19 mouse cellular contexts compared by ENCODE assay signal in genomic region chr5:117417442-117417841, GRCm38 (mm10). TPM values are rescaled to one million over a fixed set of nuclear protein-coding genes. Genes with fewer than 3 reads are reported as not detected.
DNase-seq lines count a peak whose midpoint lies in the region; ATAC-seq and TF ChIP-seq lines count a peak whose summit lies in the region.
"Had no signal": no experiment of that assay in that cellular context is flagged by ENCODE, and none has a peak within 500 bp of the region (broad histone marks: within the 10 kb centered on the region; RNA-seq: fewer than 3 reads in every experiment).

No protein-coding gene starts in this region.

- H3K9me3 ChIP-seq in hindbrain, embryonic 13.5 days: no peaks in the 10 kb centered on the region
- H3K9me3 ChIP-seq in hindbrain, embryonic 11.5 days (ENCODE audit: control insufficient read depth, low read length): no peaks in the 10 kb centered on the region
- H3K9me3 ChIP-seq in liver, postnatal 0 days (ENCODE audit: low read length): no peaks in the 10 kb centered on the region
- H3K9me3 ChIP-seq in heart, embryonic 11.5 days (replicated peaks; ENCODE audit: control insufficient read depth, low read length): no peaks in the 10 kb centered on the region
- H3K9me3 ChIP-seq: embryonic facial prominence, embryonic 13.5 days; forebrain, embryonic 15.5 days; heart, embryonic 12.5 days; hindbrain, embryonic 12.5 days had no signal

- TF ChIP-seq EP300 in liver, postnatal 0 days (IDR thresholded peaks at IDR 0.05; ENCODE audit: low read depth): no peak

- no peak for DNase-seq in hindbrain, embryonic 11.5 days (ENCODE audit: low spot score)
- peak; percentile 23 for DNase-seq in lung, postnatal 36 days
- DNase-seq in lung, postnatal 25 days (ENCODE audit: low spot score): no peak
- no peak for DNase-seq in liver, postnatal 0 days
- no peak for DNase-seq in B cell, adult 2 months
- no peak for DNase-seq in thymus, adult 18-20 months
- DNase-seq: adrenal gland, adult 2 months; adrenal gland, postnatal 25 days; cerebellum, adult 2 months; cerebellum, postnatal 10 days; gastrocnemius, postnatal 10 days; heart, adult 2 months had no signal

- H3K27ac ChIP-seq in hindbrain, embryonic 13.5 days: no peak overlapping the region
- no peak overlapping the region for H3K27ac ChIP-seq in hindbrain, embryonic 11.5 days (ENCODE audit: low read depth, low read length)
- no peak overlapping the region for H3K27ac ChIP-seq in liver, postnatal 0 days (ENCODE audit: low read depth)
- H3K27ac ChIP-seq in heart, embryonic 11.5 days (ENCODE audit: low read depth, low read length): no peak overlapping the region
- H3K27ac ChIP-seq: embryonic facial prominence, embryonic 13.5 days; forebrain, embryonic 15.5 days; heart, adult 2 months; hindbrain, embryonic 12.5 days; hindbrain, postnatal 0 days had no signal

- H3K4me1 ChIP-seq in hindbrain, embryonic 13.5 days (replicated peaks): peaks cover 25% of the 10 kb centered on the region
- peaks cover 3% of the 10 kb centered on the region; the same call in 1 of the 2 replicates for H3K4me1 ChIP-seq in hindbrain, embryonic 11.5 days (replicated peaks; ENCODE audit: control insufficient read depth, insufficient read depth, low read length)
- H3K4me1 ChIP-seq in liver, postnatal 0 days (ENCODE audit: insufficient read depth): peaks cover 4% of the 10 kb centered on the region; the same call in 1 of the 2 replicates
- no peaks in the 10 kb centered on the region for H3K4me1 ChIP-seq in heart, embryonic 11.5 days (ENCODE audit: control insufficient read depth, insufficient read depth, low read length)

- no peaks in the 10 kb centered on the region for H3K27me3 ChIP-seq in hindbrain, embryonic 13.5 days
- H3K27me3 ChIP-seq in hindbrain, embryonic 11.5 days (ENCODE audit: control insufficient read depth, insufficient read depth, low read length): peaks cover 3% of the 10 kb centered on the region
- H3K27me3 ChIP-seq in liver, postnatal 0 days (ENCODE audit: insufficient read depth, low read length): peaks cover 38% of the 10 kb centered on the region
- peaks cover 44% of the 10 kb centered on the region for H3K27me3 ChIP-seq in heart, embryonic 11.5 days (ENCODE audit: control insufficient read depth, insufficient read depth, low read length)
- H3K27me3 ChIP-seq: forebrain, embryonic 15.5 days had no signal

- WGBS in hindbrain, embryonic 13.5 days: 69% methylated on average over 2 of the region's 2 CpGs
- WGBS in hindbrain, embryonic 11.5 days: 56% methylated on average over 2 of the region's 2 CpGs
- WGBS in liver, postnatal 0 days (ENCODE audit: insufficient replicate concordance): 43% methylated on average over 2 of the region's 2 CpGs
- 59% methylated on average over 2 of the region's 2 CpGs for WGBS in heart, embryonic 11.5 days (ENCODE audit: insufficient replicate concordance)

- no peak overlapping the region for H3K4me3 ChIP-seq in hindbrain, embryonic 13.5 days
- H3K4me3 ChIP-seq in hindbrain, embryonic 11.5 days (ENCODE audit: low read depth, low read length): no peak overlapping the region
- H3K4me3 ChIP-seq in liver, postnatal 0 days (ENCODE audit: low read depth, low read length): no peak overlapping the region
- no peak overlapping the region for H3K4me3 ChIP-seq in heart, embryonic 11.5 days (ENCODE audit: low read depth, low read length)
- H3K4me3 ChIP-seq: embryonic facial prominence, embryonic 13.5 days; forebrain, embryonic 15.5 days; heart, adult 2 months; heart, embryonic 12.5 days; hindbrain, embryonic 12.5 days had no signal

- H3K36me3 ChIP-seq in hindbrain, embryonic 13.5 days: no peaks in the 10 kb centered on the region
- no peaks in the 10 kb centered on the region for H3K36me3 ChIP-seq in hindbrain, embryonic 11.5 days (ENCODE audit: control insufficient read depth, insufficient read depth, low read length)
- H3K36me3 ChIP-seq in liver, postnatal 0 days (replicated peaks; ENCODE audit: insufficient read depth, low read length): no peaks in the 10 kb centered on the region
- H3K36me3 ChIP-seq in heart, embryonic 11.5 days (ENCODE audit: control insufficient read depth, insufficient read depth, low read length): no peaks in the 10 kb centered on the region
- H3K36me3 ChIP-seq: embryonic facial prominence, embryonic 13.5 days; forebrain, embryonic 15.5 days; heart, embryonic 12.5 days; hindbrain, embryonic 12.5 days had no signal

- H3K4me2 ChIP-seq in hindbrain, embryonic 13.5 days: 0 out of 2 replicates have a peak overlapping the region, but pooled peaks have one; percentile 66
- no peak overlapping the region for H3K4me2 ChIP-seq in hindbrain, embryonic 11.5 days (replicated peaks; ENCODE audit: low read depth, low read length)
- H3K4me2 ChIP-seq in liver, postnatal 0 days (ENCODE audit: low read depth, low read length): no peak overlapping the region
- no peak overlapping the region for H3K4me2 ChIP-seq in heart, embryonic 11.5 days
- H3K4me2 ChIP-seq: embryonic facial prominence, embryonic 13.5 days; forebrain, embryonic 15.5 days; heart, embryonic 12.5 days had no signal

- ATAC-seq in hindbrain, embryonic 13.5 days (ENCODE audit: low FRiP score): no peak
- no peak for ATAC-seq in hindbrain, embryonic 11.5 days (ENCODE audit: low FRiP score)
- ATAC-seq in liver, postnatal 0 days: peak; percentile 49
- ATAC-seq in heart, embryonic 11.5 days (replicated peaks; ENCODE audit: insufficient number of reproducible peaks, low FRiP score, low TSS enrichment): no peak
- ATAC-seq: forebrain, embryonic 15.5 days; hindbrain, postnatal 0 days had no signal

- H3K9ac ChIP-seq in hindbrain, embryonic 13.5 days: no peak overlapping the region
- H3K9ac ChIP-seq in hindbrain, embryonic 11.5 days (ENCODE audit: low read depth, low read length): no peak overlapping the region
- no peak overlapping the region for H3K9ac ChIP-seq in liver, postnatal 0 days (replicated peaks)
- H3K9ac ChIP-seq in heart, embryonic 11.5 days (ENCODE audit: low read depth, low read length): no peak overlapping the region
- H3K9ac ChIP-seq: embryonic facial prominence, embryonic 13.5 days; forebrain, embryonic 15.5 days; heart, embryonic 12.5 days; hindbrain, embryonic 12.5 days had no signal

- TF ChIP-seq CTCF in liver, postnatal 0 days (IDR thresholded peaks at IDR 0.05; ENCODE audit: low read depth): no peak

RNA-seq across cellular contexts. Expression of gene Ksr2, which starts 3.6 kb away (rescaled TPM):
- 6.4 and 7.1 TPM in 2 replicates for polyA plus RNA-seq in hindbrain, embryonic 13.5 days (2015; fragmentation: Nextera tagmentation; extraction: Ambion mirVana)
- polyA plus RNA-seq in hindbrain, embryonic 11.5 days (2014; fragmentation: Nextera tagmentation; extraction: Ambion mirVana): 1.6 and 2.9 TPM in 2 replicates
- 0.08 and 0.09 TPM in 2 replicates for polyA plus RNA-seq in liver, postnatal 0 days (2015; fragmentation: Nextera tagmentation; extraction: Ambion mirVana)
- 0.15 and 0.19 TPM in 2 replicates for polyA plus RNA-seq in heart, embryonic 11.5 days (2014; fragmentation: Nextera tagmentation; extraction: Ambion mirVana)

RNA-seq across cellular contexts. Expression of gene Rfc5, which starts 28.6 kb away (rescaled TPM):
- 33.7 and 37.5 TPM in 2 replicates for polyA plus RNA-seq in hindbrain, embryonic 13.5 days (2015; fragmentation: Nextera tagmentation; extraction: Ambion mirVana)
- 72.1 and 82.9 TPM in 2 replicates for polyA plus RNA-seq in hindbrain, embryonic 11.5 days (2014; fragmentation: Nextera tagmentation; extraction: Ambion mirVana)
- 18.8 and 23.9 TPM in 2 replicates for polyA plus RNA-seq in liver, postnatal 0 days (2015; fragmentation: Nextera tagmentation; extraction: Ambion mirVana)
- 73.7 and 77.8 TPM in 2 replicates for polyA plus RNA-seq in heart, embryonic 11.5 days (2014; fragmentation: Nextera tagmentation; extraction: Ambion mirVana)
